Mouse (Mus musculus): ENCODE measurements at regions not wholly inside any gene's neighbourhood (a gene's known extent, or its start where the extent isn't known, plus 50 kb on each side); places are given as distances from the start of the nearest gene placed in this dataset.

- DNase-seq: peak; percentile 15
- TF ChIP-seq POLR2A (IDR thresholded peaks at IDR 0.05; ENCODE audit: control insufficient read depth, extremely low read depth, insufficient read depth, low read length, poor library complexity): no peak
- Histone ChIP-seq H3K4me1 (replicated peaks; ENCODE audit: control insufficient read depth, insufficient read depth, low read length) (no peaks in the 10 kb centered on the region), H3K4me3 (ENCODE audit: control insufficient read depth, insufficient read depth, low read length) (no peak overlapping the region), H3K27ac (ENCODE audit: control insufficient read depth, insufficient read depth, low read length) (no peak overlapping the region), H3K36me3 (ENCODE audit: control insufficient read depth, insufficient read depth, low read length) (no peaks in the 10 kb centered on the region), H3K27me3 (ENCODE audit: control insufficient read depth, insufficient read depth, low read length) (no peaks in the 10 kb centered on the region)
- WGBS: 26% methylated on average over 4 of the region's 4 CpGs
Observed at GRCm38 (mm10) chr7:111241538-111241937, 158.7 kb upstream of the Eif4g2 start.

- no peak overlapping the region for H3K27ac ChIP-seq (ENCODE audit: control insufficient read depth, insufficient read depth, low read length)
- H3K4me3 ChIP-seq (ENCODE audit: control insufficient read depth, insufficient read depth, low read length): no peak overlapping the region
- no peaks in the 10 kb centered on the region for H3K4me1 ChIP-seq (replicated peaks; ENCODE audit: control insufficient read depth, insufficient read depth, low read length)
- WGBS: 89% methylated on average over 9 of the region's 9 CpGs
- H3K36me3 ChIP-seq (ENCODE audit: control insufficient read depth, insufficient read depth, low read length): no peaks in the 10 kb centered on the region
- no peaks in the 10 kb centered on the region for H3K27me3 ChIP-seq (ENCODE audit: control insufficient read depth, insufficient read depth, low read length)
- no peak for DNase-seq
- TF ChIP-seq POLR2A (IDR thresholded peaks at IDR 0.05; ENCODE audit: control insufficient read depth, extremely low read depth, insufficient read depth, low read length, poor library complexity) (no peak), CTCF (IDR thresholded peaks at IDR 0.05; ENCODE audit: borderline replicate concordance, control insufficient read depth, extremely low read depth, insufficient read depth, low read length, poor library complexity) (no peak)
Observed at GRCm38 (mm10) chr7:111240234-111240826, 157.5 kb upstream of the Eif4g2 start.

GRCm38 (mm10) chr7:111237819-111238218 is 155.0 kb upstream of the Eif4g2 start:
- 52% methylated on average over 9 of the region's 9 CpGs for WGBS
- Histone ChIP-seq H3K27ac (ENCODE audit: control insufficient read depth, insufficient read depth, low read length) (no peak overlapping the region), H3K27me3 (ENCODE audit: control insufficient read depth, insufficient read depth, low read length) (no peaks in the 10 kb centered on the region), H3K4me3 (ENCODE audit: control insufficient read depth, insufficient read depth, low read length) (no peak overlapping the region), H3K4me1 (replicated peaks; ENCODE audit: control insufficient read depth, insufficient read depth, low read length) (no peaks in the 10 kb centered on the region), H3K36me3 (ENCODE audit: control insufficient read depth, insufficient read depth, low read length) (no peaks in the 10 kb centered on the region)
- DNase-seq: no peak
- no peak for TF ChIP-seq CTCF (IDR thresholded peaks at IDR 0.05; ENCODE audit: borderline replicate concordance, control insufficient read depth, extremely low read depth, insufficient read depth, low read length, poor library complexity)

GRCm38 (mm10) chr7:111230630-111231029 is 147.8 kb upstream of the Eif4g2 start:
- Histone ChIP-seq H3K27me3 (ENCODE audit: control insufficient read depth, insufficient read depth, low read length) (no peaks in the 10 kb centered on the region), H3K36me3 (ENCODE audit: control insufficient read depth, insufficient read depth, low read length) (no peaks in the 10 kb centered on the region), H3K4me3 (ENCODE audit: control insufficient read depth, insufficient read depth, low read length) (no peak overlapping the region), H3K4me1 (replicated peaks; ENCODE audit: control insufficient read depth, insufficient read depth, low read length) (no peaks in the 10 kb centered on the region), H3K27ac (ENCODE audit: control insufficient read depth, insufficient read depth, low read length) (no peak overlapping the region)
- WGBS: 80% methylated on average over 2 of the region's 2 CpGs
- TF ChIP-seq POLR2A (IDR thresholded peaks at IDR 0.05; ENCODE audit: control insufficient read depth, extremely low read depth, insufficient read depth, low read length, poor library complexity) (no peak), CTCF (IDR thresholded peaks at IDR 0.05; ENCODE audit: borderline replicate concordance, control insufficient read depth, extremely low read depth, insufficient read depth, low read length, poor library complexity) (no peak)
- DNase-seq: no peak

GRCm38 (mm10) chr7:111227082-111227481 is 144.3 kb upstream of the Eif4g2 start:
- no peaks in the 10 kb centered on the region for H3K36me3 ChIP-seq (ENCODE audit: control insufficient read depth, insufficient read depth, low read length)
- no peaks in the 10 kb centered on the region for H3K4me1 ChIP-seq (replicated peaks; ENCODE audit: control insufficient read depth, insufficient read depth, low read length)
- TF ChIP-seq CTCF (IDR thresholded peaks at IDR 0.05; ENCODE audit: borderline replicate concordance, control insufficient read depth, extremely low read depth, insufficient read depth, low read length, poor library complexity) (no peak), POLR2A (IDR thresholded peaks at IDR 0.05; ENCODE audit: control insufficient read depth, extremely low read depth, insufficient read depth, low read length, poor library complexity) (no peak)
- DNase-seq: no peak
- WGBS: 80% methylated on average over 3 of the region's 3 CpGs
- H3K27ac ChIP-seq (ENCODE audit: control insufficient read depth, insufficient read depth, low read length): no peak overlapping the region
- H3K27me3 ChIP-seq (ENCODE audit: control insufficient read depth, insufficient read depth, low read length): no peaks in the 10 kb centered on the region
- H3K4me3 ChIP-seq (ENCODE audit: control insufficient read depth, insufficient read depth, low read length): no peak overlapping the region

- no peak for DNase-seq
- WGBS: 62% methylated on average over 1 of the region's 1 CpGs
- H3K4me1 ChIP-seq (replicated peaks; ENCODE audit: control insufficient read depth, insufficient read depth, low read length): no peaks in the 10 kb centered on the region
- H3K27ac ChIP-seq (ENCODE audit: control insufficient read depth, insufficient read depth, low read length): no peak overlapping the region
- no peak for TF ChIP-seq POLR2A (IDR thresholded peaks at IDR 0.05; ENCODE audit: control insufficient read depth, extremely low read depth, insufficient read depth, low read length, poor library complexity)
- no peak for TF ChIP-seq CTCF (IDR thresholded peaks at IDR 0.05; ENCODE audit: borderline replicate concordance, control insufficient read depth, extremely low read depth, insufficient read depth, low read length, poor library complexity)
- no peaks in the 10 kb centered on the region for H3K36me3 ChIP-seq (ENCODE audit: control insufficient read depth, insufficient read depth, low read length)
- H3K27me3 ChIP-seq (ENCODE audit: control insufficient read depth, insufficient read depth, low read length): no peaks in the 10 kb centered on the region
- H3K4me3 ChIP-seq (ENCODE audit: control insufficient read depth, insufficient read depth, low read length): no peak overlapping the region
Observed at GRCm38 (mm10) chr7:111226026-111226656, 143.3 kb upstream of the Eif4g2 start.

- no peaks in the 10 kb centered on the region for H3K27me3 ChIP-seq (ENCODE audit: control insufficient read depth, insufficient read depth, low read length)
- no peak for TF ChIP-seq CTCF (IDR thresholded peaks at IDR 0.05; ENCODE audit: borderline replicate concordance, control insufficient read depth, extremely low read depth, insufficient read depth, low read length, poor library complexity)
- TF ChIP-seq POLR2A (IDR thresholded peaks at IDR 0.05; ENCODE audit: control insufficient read depth, extremely low read depth, insufficient read depth, low read length, poor library complexity): no peak
- H3K4me1 ChIP-seq (replicated peaks; ENCODE audit: control insufficient read depth, insufficient read depth, low read length): no peaks in the 10 kb centered on the region
- DNase-seq: no peak
- H3K27ac ChIP-seq (ENCODE audit: control insufficient read depth, insufficient read depth, low read length): no peak overlapping the region
- WGBS: 84% methylated on average over 5 of the region's 5 CpGs
- no peak overlapping the region for H3K4me3 ChIP-seq (ENCODE audit: control insufficient read depth, insufficient read depth, low read length)
- no peaks in the 10 kb centered on the region for H3K36me3 ChIP-seq (ENCODE audit: control insufficient read depth, insufficient read depth, low read length)
Observed at GRCm38 (mm10) chr7:111215586-111215985, 132.8 kb upstream of the Eif4g2 start.

Data from thymus, adult 2 months (tissue).